Mouse (Mus musculus): Measurements from ENCODE around the gene Syk.

GRCm38 (mm10) chr13:52576841-52577240 is 6.1 kb upstream of the Syk start:
- TF ChIP-seq CTCF (IDR thresholded peaks at IDR 0.05), result no peak
- no peak for TF ChIP-seq EP300 (IDR thresholded peaks at IDR 0.05)
